Mouse (Mus musculus): ENCODE results near the gene Ebf1. TPM values are rescaled to one million over a fixed set of nuclear protein-coding genes. Genes with fewer than 3 reads are reported as not detected.

Ebf1 gene
- polyA plus RNA-seq, 1 experiment from 2014 or later, result 7.9 TPM

DNA sequence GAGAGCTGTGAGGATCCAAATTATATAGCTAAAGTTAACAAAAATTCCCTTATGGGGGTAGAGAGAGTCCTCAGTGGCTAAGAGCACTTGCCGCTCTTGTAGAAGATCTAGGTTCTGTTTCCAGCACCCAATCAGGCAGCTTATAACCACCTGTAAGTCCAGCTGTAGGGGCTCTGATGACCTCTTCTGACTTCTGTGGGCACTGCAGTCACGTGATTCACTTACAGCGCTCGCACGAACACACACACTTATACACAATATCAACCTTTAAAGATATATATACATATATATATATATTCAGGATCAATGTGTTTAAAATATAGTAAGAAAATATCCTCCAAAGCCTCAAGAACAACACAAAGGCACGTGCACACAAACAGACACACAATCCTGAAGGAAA, 24.1 kb upstream of the Ebf1 start:
- WGBS, result 89% methylated on average over 6 of the region's 6 CpGs
- H3K9me3 ChIP-seq (ENCODE audit: control insufficient read depth, low read length), result no peaks in the 10 kb centered on the region
- ATAC-seq, result no peak
- no peak overlapping the region for H3K9ac ChIP-seq (ENCODE audit: low read depth, low read length)
- H3K4me3 ChIP-seq (ENCODE audit: low read length), result no peak overlapping the region
- H3K36me3 ChIP-seq (ENCODE audit: control insufficient read depth, insufficient read depth, low read length), result no peaks in the 10 kb centered on the region
- no peak overlapping the region for H3K4me2 ChIP-seq (ENCODE audit: low read depth, low read length)
- no peaks in the 10 kb centered on the region for H3K27me3 ChIP-seq (replicated peaks; ENCODE audit: control insufficient read depth, insufficient read depth, low read length)
- no peak overlapping the region for H3K27ac ChIP-seq (ENCODE audit: low read length)
- H3K4me1 ChIP-seq (ENCODE audit: control insufficient read depth, insufficient read depth, low read length), result no peaks in the 10 kb centered on the region

- Histone ChIP-seq H3K4me2 (ENCODE audit: low read depth, low read length) (no peak overlapping the region), H3K4me1 (ENCODE audit: control insufficient read depth, insufficient read depth, low read length) (no peaks in the 10 kb centered on the region), H3K4me3 (ENCODE audit: low read length) (no peak overlapping the region), H3K36me3 (ENCODE audit: control insufficient read depth, insufficient read depth, low read length) (no peaks in the 10 kb centered on the region), H3K27me3 (replicated peaks; ENCODE audit: control insufficient read depth, insufficient read depth, low read length) (no peaks in the 10 kb centered on the region), H3K9ac (ENCODE audit: low read depth, low read length) (no peak overlapping the region), H3K9me3 (ENCODE audit: control insufficient read depth, low read length) (no peaks in the 10 kb centered on the region), H3K27ac (ENCODE audit: low read length) (no peak overlapping the region)
- 71% methylated on average over 3 of the region's 3 CpGs for WGBS
- ATAC-seq, result no peak
These were observed 22.3 kb upstream of the Ebf1 start for GRCm38 (mm10) chr11:44594768-44595167.

GRCm38 (mm10) chr11:44606881-44607280, 10.2 kb upstream of the Ebf1 start:
- Histone ChIP-seq H3K9ac (ENCODE audit: low read depth, low read length) (no peak overlapping the region), H3K27ac (ENCODE audit: low read length) (no peak overlapping the region), H3K4me1 (ENCODE audit: control insufficient read depth, insufficient read depth, low read length) (peaks cover 7% of the 10 kb centered on the region), H3K9me3 (ENCODE audit: control insufficient read depth, low read length) (no peaks in the 10 kb centered on the region), H3K27me3 (replicated peaks; ENCODE audit: control insufficient read depth, insufficient read depth, low read length) (peaks cover 9% of the 10 kb centered on the region), H3K4me3 (ENCODE audit: low read length) (no peak overlapping the region), H3K4me2 (ENCODE audit: low read depth, low read length) (no peak overlapping the region), H3K36me3 (ENCODE audit: control insufficient read depth, insufficient read depth, low read length) (no peaks in the 10 kb centered on the region)
- no peak for ATAC-seq
- 76% methylated on average over 8 of the region's 8 CpGs for WGBS

GRCm38 (mm10) chr11:44608646-44609045, 8.5 kb upstream of the Ebf1 start:
- H3K36me3 ChIP-seq (ENCODE audit: control insufficient read depth, insufficient read depth, low read length), result no peaks in the 10 kb centered on the region
- H3K27me3 ChIP-seq (replicated peaks; ENCODE audit: control insufficient read depth, insufficient read depth, low read length), result peaks cover 26% of the 10 kb centered on the region
- peaks cover 7% of the 10 kb centered on the region for H3K4me1 ChIP-seq (ENCODE audit: control insufficient read depth, insufficient read depth, low read length)
- ATAC-seq, result no peak
- no peak overlapping the region for H3K9ac ChIP-seq (ENCODE audit: low read depth, low read length)
- no peak overlapping the region for H3K27ac ChIP-seq (ENCODE audit: low read length)
- no peak overlapping the region for H3K4me3 ChIP-seq (ENCODE audit: low read length)
- no peak overlapping the region for H3K4me2 ChIP-seq (ENCODE audit: low read depth, low read length)
- H3K9me3 ChIP-seq (ENCODE audit: control insufficient read depth, low read length), result no peaks in the 10 kb centered on the region
- WGBS, result 79% methylated on average over 11 of the region's 11 CpGs

- Histone ChIP-seq H3K9ac (ENCODE audit: low read depth, low read length) (peak overlapping the region; percentile 29; the same call in 1 of the 2 replicates), H3K27me3 (replicated peaks; ENCODE audit: control insufficient read depth, insufficient read depth, low read length) (peaks cover 46% of the 10 kb centered on the region), H3K36me3 (ENCODE audit: control insufficient read depth, insufficient read depth, low read length) (no peaks in the 10 kb centered on the region), H3K4me2 (ENCODE audit: low read depth, low read length) (peak overlapping the region; percentile 62), H3K9me3 (ENCODE audit: control insufficient read depth, low read length) (no peaks in the 10 kb centered on the region), H3K4me3 (ENCODE audit: low read length) (peak overlapping the region; percentile 47), H3K4me1 (ENCODE audit: control insufficient read depth, insufficient read depth, low read length) (peaks cover 7% of the 10 kb centered on the region), H3K27ac (ENCODE audit: low read length) (no peak overlapping the region)
- WGBS, result under 1% methylated on average over 45 of the region's 45 CpGs
- ATAC-seq, result peak; percentile 81
These were observed 5.9 kb upstream of the Ebf1 start for GRCm38 (mm10) chr11:44610971-44611781.

DNA sequence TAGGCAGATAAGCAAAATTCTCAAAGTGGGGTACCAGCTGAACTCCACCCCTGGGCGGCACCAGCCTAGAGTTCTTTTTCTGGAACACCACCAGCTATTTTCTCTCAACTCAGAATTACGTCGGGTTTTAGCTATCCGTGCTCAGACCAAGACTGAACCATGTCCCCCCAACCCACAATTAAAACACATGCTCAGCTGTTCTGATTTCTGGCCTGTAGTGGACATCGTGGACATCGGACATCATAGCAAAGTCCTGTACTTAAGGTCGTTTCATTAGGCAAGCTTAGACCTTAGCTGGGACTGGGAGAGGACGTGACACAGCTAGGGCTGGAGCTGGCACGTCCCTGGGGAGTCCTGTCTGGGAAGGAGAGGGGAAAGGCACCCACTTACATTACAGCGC, 5.0 kb upstream of the Ebf1 start:
- Histone ChIP-seq H3K27me3 (replicated peaks; ENCODE audit: control insufficient read depth, insufficient read depth, low read length) (peaks cover 55% of the 10 kb centered on the region), H3K4me1 (ENCODE audit: control insufficient read depth, insufficient read depth, low read length) (peaks cover 8% of the 10 kb centered on the region), H3K9me3 (ENCODE audit: control insufficient read depth, low read length) (no peaks in the 10 kb centered on the region), H3K4me2 (ENCODE audit: low read depth, low read length) (no peak overlapping the region), H3K4me3 (ENCODE audit: low read length) (no peak overlapping the region), H3K36me3 (ENCODE audit: control insufficient read depth, insufficient read depth, low read length) (no peaks in the 10 kb centered on the region), H3K27ac (ENCODE audit: low read length) (no peak overlapping the region), H3K9ac (ENCODE audit: low read depth, low read length) (no peak overlapping the region)
- WGBS, result 12% methylated on average over 10 of the region's 10 CpGs
- no peak for ATAC-seq

DNA sequence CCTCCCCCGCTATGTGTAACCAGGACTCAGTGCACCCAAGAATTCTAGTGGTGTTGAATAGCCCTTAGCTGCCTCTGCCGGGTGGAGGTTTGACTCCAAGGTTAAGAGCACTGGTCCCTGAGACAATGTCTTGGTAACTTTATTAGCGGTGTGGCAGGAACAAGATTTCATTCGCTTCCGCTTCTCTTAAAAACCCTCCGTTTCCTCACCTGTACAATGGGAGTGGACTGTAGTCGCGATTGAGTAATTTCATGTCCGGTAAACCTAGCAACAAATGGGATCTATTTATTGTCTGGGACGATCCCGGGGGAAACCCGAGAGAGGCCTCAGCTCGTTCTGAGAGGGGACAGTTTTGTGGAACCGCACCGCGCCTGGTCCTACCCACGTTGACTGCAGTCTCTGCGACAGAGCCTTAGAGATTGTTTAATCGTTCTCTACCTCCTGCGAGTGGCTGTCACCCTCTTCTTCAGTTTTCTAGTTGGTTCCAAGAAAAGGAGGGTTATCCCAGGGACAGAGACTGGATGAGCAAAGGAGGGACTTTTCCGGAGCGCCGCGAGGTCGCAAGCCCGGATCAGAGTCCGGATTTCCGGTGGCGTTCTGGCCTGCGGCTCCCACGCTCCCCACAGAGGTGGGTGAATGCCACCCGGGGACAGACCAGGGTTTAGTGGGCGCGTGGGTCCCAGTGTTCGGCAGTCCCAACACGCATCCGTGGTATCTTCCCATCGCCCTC, 4.3 kb upstream of the Ebf1 start:
- H3K4me2 ChIP-seq (ENCODE audit: low read depth, low read length), result peak overlapping the region; percentile 50
- WGBS, result 3% methylated on average over 38 of the region's 38 CpGs
- H3K36me3 ChIP-seq (ENCODE audit: control insufficient read depth, insufficient read depth, low read length), result no peaks in the 10 kb centered on the region
- ATAC-seq, result no peak
- no peak overlapping the region for H3K27ac ChIP-seq (ENCODE audit: low read length)
- peaks cover 11% of the 10 kb centered on the region for H3K4me1 ChIP-seq (ENCODE audit: control insufficient read depth, insufficient read depth, low read length)
- no peaks in the 10 kb centered on the region for H3K9me3 ChIP-seq (ENCODE audit: control insufficient read depth, low read length)
- peaks cover 56% of the 10 kb centered on the region for H3K27me3 ChIP-seq (replicated peaks; ENCODE audit: control insufficient read depth, insufficient read depth, low read length)
- H3K9ac ChIP-seq (ENCODE audit: low read depth, low read length), result peak overlapping the region; percentile 43
- H3K4me3 ChIP-seq (ENCODE audit: low read length), result peak overlapping the region; percentile 36

DNA sequence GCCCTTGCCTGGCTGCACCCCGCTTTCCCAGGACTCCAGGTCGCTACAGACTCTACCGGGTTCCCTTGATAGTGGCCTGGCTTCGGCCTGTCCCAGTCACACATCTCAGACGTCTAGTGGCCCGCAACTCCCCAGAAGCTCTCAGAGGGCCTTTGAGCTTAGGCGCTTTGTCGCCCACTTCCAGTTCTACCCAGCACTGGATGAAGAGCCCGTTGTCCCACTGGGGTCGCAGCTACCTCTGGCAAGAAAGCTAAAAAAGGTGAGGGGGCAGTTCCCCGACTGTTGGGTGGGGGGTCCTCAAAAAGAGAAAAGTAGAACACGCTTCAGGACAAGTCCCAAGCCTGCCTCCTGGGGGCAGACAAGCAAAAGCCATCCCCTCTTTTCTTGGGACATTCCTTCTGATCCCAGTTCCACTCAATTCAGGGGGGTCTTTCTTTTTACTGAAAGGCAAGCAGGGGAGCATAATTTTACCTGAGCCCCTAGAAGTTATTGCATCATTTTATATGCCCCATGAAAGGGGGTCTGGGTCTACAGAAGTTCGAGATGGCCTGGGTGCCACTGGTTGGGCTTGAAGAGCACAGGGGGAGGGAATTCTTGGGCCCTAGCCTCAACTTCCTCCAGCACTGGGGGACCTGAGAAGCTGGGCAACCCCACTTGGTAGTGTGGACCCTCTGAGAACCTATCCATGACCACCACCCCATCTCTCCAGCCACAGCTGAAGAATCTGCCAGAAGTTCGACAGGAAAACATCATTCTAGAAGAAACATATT, 3.5 kb upstream of the Ebf1 start:
- H3K9ac ChIP-seq (ENCODE audit: low read depth, low read length), result peak overlapping the region; percentile 43
- no peak for ATAC-seq
- H3K4me2 ChIP-seq (ENCODE audit: low read depth, low read length), result peak overlapping the region; percentile 50
- no peaks in the 10 kb centered on the region for H3K9me3 ChIP-seq (ENCODE audit: control insufficient read depth, low read length)
- H3K36me3 ChIP-seq (ENCODE audit: control insufficient read depth, insufficient read depth, low read length), result no peaks in the 10 kb centered on the region
- no peak overlapping the region for H3K27ac ChIP-seq (ENCODE audit: low read length)
- WGBS, result 7% methylated on average over 14 of the region's 14 CpGs
- peaks cover 58% of the 10 kb centered on the region for H3K27me3 ChIP-seq (replicated peaks; ENCODE audit: control insufficient read depth, insufficient read depth, low read length)
- peaks cover 11% of the 10 kb centered on the region for H3K4me1 ChIP-seq (ENCODE audit: control insufficient read depth, insufficient read depth, low read length)
- H3K4me3 ChIP-seq (ENCODE audit: low read length), result peak overlapping the region; percentile 36
